Mouse (Mus musculus) telencephalon, adult 2 months (tissue): ENCODE data around the gene Gm14214.

ENCODE experiments used
- DNase-seq: peaks from one replicate; pipeline ENCODE4 v3.0.0-alpha.2; 2011; ENCODE audit warnings: low read depth, low spot score

Gm14214 gene

DNA sequence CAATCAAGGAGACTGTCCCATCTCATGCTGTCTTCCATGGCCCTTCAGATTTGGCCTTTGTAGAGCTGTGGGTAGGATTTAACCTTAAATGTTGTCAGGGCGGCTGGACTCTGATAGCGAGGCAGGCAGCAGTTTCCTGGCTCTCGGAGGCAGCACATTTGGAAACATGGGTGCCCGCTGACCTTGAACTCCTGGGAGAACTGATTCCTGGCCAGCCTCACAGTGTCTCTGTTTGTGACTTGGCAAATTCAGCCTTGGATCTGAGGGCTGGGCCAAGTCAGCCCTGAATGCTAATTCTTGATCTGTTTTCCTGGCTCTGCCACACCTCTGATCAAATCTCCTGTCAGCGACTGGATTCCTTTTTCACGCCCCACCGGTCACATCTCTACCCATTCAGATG, 6.7 kb upstream of the Gm14214 start:
- DNase-seq, result no peak

- no peak for DNase-seq
These were observed 4.2 kb upstream of the Gm14214 start for GRCm38 (mm10) chr2:154774032-154774431.

GRCm38 (mm10) chr2:154771604-154772003, 1.8 kb upstream of the Gm14214 start:
- DNase-seq, result peak; percentile 35

- no peak for DNase-seq
These were observed 2.8 kb downstream of the Gm14214 start for GRCm38 (mm10) chr2:154767051-154767450.

DNA sequence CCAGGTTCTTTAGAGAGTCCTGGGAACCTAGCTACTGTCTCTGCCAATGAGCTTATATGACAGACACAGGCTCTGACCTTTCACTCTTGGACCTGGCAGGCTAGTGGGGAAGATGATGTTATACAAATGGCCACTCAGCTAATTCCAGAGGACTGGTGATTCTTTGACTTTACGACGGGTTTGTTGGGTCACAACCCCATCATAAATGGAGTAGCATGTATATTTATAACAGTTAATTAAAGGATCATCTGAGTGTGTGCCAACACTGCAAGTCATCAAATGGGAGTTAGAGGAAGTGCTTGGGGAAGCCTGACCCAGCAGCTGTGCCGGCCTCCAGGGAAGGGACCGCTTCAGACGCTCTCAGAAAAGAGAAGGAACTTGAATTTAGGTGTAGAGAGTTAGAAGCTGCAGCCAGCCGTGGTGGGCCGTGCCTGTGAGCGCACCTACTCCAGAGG, 4.2 kb downstream of the Gm14214 start:
- no peak for DNase-seq

- DNase-seq, result no peak
These were observed 4.9 kb downstream of the Gm14214 start for GRCm38 (mm10) chr2:154764828-154765497.

GRCm38 (mm10) chr2:154763226-154763625, 6.6 kb downstream of the Gm14214 start:
- DNase-seq, result no peak

GRCm38 (mm10) chr2:154758454-154758853, 11.4 kb downstream of the Gm14214 start:
- no peak for DNase-seq

DNA sequence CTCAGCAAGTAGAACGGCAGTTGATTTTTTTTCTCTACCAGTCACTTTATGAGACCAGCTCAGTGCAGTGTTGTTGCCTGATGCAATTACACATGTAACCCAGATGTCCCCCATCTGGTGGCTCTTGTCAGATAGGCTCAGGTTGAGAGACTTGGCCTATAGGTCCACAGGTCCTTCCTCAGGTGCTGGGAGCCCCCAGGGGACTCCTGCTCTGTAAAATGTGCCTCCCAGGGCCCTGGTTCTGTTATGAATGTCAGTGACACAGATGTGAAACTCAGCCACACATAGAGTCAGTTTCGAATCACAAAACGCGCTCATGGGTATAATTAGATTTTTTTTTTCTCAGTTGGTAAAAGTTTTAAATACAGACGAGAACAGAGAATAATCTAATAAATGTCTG, 12.1 kb downstream of the Gm14214 start:
- no peak for DNase-seq

DNA sequence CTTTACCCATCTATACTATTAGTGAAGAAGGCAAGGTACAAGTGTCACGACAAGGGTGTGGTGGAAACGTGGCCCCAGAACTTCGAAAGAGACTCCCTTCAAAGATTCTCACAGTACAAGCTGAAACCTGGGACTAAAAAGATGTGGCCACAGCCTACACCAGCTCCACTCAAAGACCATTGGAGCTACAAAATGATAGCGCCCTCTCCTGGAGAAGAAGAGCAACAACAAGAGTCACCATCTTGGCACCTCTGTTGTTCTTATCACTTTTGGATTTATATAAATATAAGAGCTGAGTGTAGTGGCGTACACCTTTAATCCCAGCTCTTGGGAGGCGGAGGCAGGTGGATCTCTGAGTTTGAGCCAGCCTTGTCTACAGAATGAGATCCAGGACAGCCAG, 14.0 kb downstream of the Gm14214 start:
- DNase-seq, result no peak

GRCm38 (mm10) chr2:154754068-154754560, 15.7 kb downstream of the Gm14214 start:
- no peak for DNase-seq

DNA sequence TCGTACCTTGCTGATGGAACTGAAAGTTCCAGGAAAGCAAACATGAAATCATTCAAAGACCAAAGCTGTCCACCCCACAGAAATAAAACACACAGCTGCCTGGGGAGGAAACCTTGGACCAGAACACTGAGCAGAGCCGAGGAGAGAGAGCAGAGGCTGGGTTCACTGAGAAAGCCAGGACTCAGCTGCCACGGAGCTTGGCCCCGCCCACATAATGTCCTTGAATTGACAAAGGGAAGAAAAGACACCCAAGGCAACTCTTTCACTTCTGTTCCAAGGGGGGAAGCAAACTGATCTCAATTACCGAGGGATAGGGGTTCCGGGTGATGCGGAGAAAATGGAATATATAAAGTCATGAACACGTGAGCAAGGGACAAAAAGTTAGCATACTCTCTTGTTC, 17.9 kb downstream of the Gm14214 start:
- no peak for DNase-seq

DNA sequence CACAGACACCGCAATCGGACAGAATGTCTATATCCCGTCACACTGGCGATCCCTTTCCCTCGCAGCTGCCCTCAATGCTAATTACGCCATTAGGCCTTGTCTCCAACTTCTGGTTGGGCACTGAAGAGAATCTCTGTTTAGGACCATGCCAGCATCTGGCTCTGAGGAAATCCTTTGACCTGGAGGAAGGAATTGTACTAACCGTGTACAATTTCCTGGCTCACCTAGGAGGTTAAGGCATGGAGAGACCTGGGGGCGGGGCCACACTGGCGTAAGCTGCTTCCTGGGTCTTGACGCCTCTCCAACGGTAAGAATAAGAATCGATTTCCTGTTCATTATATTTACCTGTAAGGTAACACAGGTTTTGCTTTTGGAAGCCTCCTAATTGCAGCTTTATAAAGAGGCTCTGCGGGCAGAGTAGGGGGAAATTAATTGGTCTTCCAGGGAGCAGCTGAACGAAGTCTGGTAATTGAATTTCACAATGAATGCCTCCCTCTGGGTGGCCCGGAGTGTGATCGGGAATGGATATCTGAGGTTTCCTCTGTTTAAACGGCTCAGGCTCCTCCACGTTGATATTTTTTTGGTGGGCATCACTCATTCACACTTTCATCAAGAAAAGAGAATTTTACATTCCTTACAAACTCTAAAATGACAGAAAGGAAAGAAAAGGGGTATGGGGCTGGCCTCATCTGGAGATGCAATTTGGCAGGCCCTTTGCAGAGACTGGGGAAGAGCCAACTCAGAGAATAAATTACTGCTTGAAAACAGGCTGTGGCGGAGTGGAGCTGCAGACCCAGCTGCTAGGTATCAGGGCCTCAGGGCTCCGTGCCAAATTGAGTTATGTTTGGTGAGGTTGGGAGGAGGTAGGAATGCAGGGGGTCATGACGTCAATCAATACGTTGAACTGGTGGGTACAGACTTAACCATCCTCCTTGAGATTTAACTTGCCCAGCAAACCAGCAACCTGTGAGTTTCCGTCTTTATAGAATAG, 20.5 kb downstream of the Gm14214 start:
- no peak for DNase-seq

DNA sequence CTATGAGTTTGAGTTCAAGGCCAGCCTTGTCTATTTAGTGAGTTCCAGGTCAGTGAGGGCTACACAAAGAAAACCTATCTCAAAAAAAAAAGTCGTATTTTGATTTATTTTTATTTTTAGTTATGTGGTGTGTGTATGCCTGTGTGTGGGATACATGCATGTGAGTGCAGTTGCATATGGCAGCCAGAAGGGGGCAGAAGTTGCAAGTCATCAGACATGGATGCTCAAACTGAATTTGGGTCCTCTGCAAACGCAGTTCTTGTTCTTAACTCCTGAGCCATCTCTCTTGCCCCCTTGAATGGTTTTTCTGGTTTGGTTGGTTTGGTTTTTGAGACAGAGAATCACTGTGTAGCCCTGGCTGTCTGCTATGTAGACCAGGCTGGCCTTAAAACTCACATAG, 21.4 kb downstream of the Gm14214 start:
- no peak for DNase-seq

- no peak for DNase-seq
These were observed 25.9 kb downstream of the Gm14214 start for GRCm38 (mm10) chr2:154743915-154744314.

GRCm38 (mm10) chr2:154742911-154743819, 26.7 kb downstream of the Gm14214 start:
- DNase-seq, result no peak

- no peak for DNase-seq
These were observed 31.2 kb downstream of the Gm14214 start for GRCm38 (mm10) chr2:154738621-154739020.

DNA sequence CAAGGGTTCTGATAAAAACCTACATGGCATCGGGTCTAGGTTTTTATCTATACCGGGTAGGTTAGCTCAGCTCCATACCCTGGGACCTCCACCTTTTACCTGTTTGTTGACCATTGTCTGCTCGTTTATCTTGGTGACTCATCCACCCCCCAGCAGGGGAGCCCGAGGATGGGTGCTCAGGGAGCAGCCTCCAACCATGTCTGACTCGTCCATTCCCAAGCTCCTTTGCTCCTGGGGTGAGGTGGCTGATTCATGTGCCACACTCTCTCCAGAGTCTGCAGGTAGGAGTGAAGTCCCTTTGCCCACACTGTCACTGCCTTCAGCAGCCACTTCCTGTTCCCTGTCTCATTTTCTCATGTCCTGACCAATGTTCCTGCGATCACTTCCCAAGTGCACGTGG, 33.8 kb downstream of the Gm14214 start:
- DNase-seq, result no peak

GRCm38 (mm10) chr2:154735416-154735815, 34.4 kb downstream of the Gm14214 start:
- DNase-seq, result no peak

DNA sequence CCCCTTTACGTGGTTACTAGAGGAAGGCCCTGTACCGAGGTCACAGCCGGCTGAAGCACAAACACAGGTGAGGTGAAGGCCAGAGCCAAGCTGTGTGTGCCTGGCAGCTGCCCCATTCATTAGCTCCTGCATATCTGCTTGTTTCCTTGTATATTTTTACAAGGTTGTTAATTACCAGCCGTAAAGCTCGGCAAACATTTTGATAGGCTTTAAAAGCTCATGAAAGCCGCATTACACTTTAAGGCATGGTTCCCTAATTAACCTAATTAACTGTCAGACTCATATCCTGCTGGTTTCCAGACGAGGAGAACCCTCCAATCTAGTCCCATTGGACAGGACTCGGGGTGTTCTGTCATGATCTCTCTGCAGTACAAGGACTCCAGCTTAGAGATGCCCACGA, 34.9 kb downstream of the Gm14214 start:
- no peak for DNase-seq

GRCm38 (mm10) chr2:154732503-154733141, 37.2 kb downstream of the Gm14214 start:
- DNase-seq, result no peak
